Mouse (Mus musculus) liver, embryonic 14.5 days (tissue): ENCODE results near the gene Thegl.

ENCODE experiments used
- CTCF ChIP-seq: IDR thresholded peaks from 2 replicates; pipeline ENCODE4 v1.5.1; 2016; ENCODE audit warnings: antibody characterized with exemption, low read depth, control low read depth
- EP300 ChIP-seq: IDR thresholded peaks from 2 replicates; pipeline ENCODE4 v1.6.1; 2016; ENCODE audit warnings: antibody characterized with exemption, low read depth

DNA sequence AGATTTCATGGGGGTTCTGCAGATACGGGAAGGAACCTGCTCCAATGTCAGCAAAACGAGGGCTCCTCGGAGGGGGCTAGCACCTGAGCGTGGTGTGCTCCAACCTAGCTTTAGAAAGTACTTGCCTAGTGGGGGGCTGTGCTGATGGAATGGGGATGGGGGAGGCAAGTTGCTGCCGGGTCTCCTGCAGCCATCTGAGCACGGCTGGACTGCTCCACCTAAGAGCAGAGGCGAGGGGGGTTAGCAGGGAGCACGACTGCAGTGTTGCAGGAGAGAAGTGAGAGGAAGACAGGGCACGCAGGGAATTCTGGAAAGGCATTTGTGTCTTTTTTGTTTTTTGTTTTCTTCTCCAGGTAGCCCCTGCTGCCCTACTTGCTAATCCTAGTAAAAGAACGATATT lies 44.5 kb downstream of the Thegl start:
- no peak for TF ChIP-seq CTCF
- TF ChIP-seq EP300, result no peak
